Mouse (Mus musculus): ENCODE measurements around the gene Edil3. TPM values are rescaled to one million over a fixed set of nuclear protein-coding genes. Genes with fewer than 3 reads are reported as not detected.
A peak's percentile ranks its signal among the peaks of the same experiment; 100 is the strongest.

Gene Edil3
- polyA plus RNA-seq, 1 experiment from 2014 or later, result 1.1 TPM

DNA sequence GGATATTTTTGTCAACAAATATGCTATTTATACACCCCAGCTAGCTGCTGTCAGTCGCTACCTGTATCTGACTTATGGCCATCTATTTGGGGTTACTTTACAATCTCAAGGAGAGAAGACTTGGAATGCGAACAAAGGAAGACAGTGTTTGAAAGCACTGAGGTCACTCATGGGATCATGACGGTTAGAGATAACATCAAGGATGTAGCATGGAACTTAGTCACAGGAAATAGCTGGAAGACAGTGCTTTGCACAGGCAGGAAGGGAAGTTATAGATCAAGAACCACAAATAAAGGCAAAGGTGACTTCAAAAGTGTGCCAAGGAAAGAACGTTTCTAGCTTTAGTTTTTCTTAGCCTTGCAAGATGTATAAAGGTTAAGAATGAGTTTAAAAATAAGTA, 466.9 kb downstream of the Edil3 start:
- Histone ChIP-seq H3K9ac (ENCODE audit: low read length) (no peak overlapping the region), H3K9me3 (ENCODE audit: control insufficient read depth, low read length) (no peaks in the 10 kb centered on the region), H3K27me3 (ENCODE audit: control insufficient read depth, insufficient read depth, low read length) (no peaks in the 10 kb centered on the region), H3K4me1 (replicated peaks; ENCODE audit: control insufficient read depth, insufficient read depth) (no peaks in the 10 kb centered on the region), H3K36me3 (ENCODE audit: control insufficient read depth, insufficient read depth, low read length) (no peaks in the 10 kb centered on the region), H3K4me2 (replicated peaks; ENCODE audit: low read depth) (no peak overlapping the region), H3K27ac (replicated peaks) (no peak overlapping the region), H3K4me3 (ENCODE audit: low read depth, low read length) (no peak overlapping the region)
- no peak for ATAC-seq (ENCODE audit: low FRiP score, low TSS enrichment)
- DNase-seq (ENCODE audit: low spot score), result no peak
- TF ChIP-seq EP300 (optimal IDR thresholded peaks at IDR 0.05), result no peak
- TF ChIP-seq CTCF (IDR thresholded peaks at IDR 0.05; ENCODE audit: low read depth), result no peak
- WGBS, result 53% methylated on average over 4 of the region's 4 CpGs

DNA sequence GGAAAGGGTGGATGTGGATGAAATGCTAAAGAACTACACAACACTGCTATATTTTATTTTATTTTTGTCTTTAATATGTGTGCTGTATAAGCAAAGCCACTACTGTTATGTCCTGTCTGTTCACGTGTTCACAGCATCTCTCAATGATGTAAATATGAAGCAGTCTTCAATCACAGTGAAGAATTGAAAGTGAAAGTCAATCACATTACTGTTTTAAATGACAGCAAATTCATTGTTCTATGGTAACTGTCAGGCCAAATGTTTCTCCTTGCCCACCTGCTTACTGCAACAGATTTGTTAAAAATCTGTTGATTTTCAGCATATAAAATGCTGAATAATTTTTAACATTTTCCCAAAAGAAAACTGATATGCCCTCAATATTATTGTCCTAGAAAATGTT, 499.9 kb downstream of the Edil3 start:
- Histone ChIP-seq H3K36me3 (ENCODE audit: control insufficient read depth, insufficient read depth, low read length) (no peaks in the 10 kb centered on the region), H3K27me3 (ENCODE audit: control insufficient read depth, insufficient read depth, low read length) (no peaks in the 10 kb centered on the region), H3K4me3 (ENCODE audit: low read depth, low read length) (no peak overlapping the region), H3K4me2 (replicated peaks; ENCODE audit: low read depth) (no peak overlapping the region), H3K4me1 (replicated peaks; ENCODE audit: control insufficient read depth, insufficient read depth) (no peaks in the 10 kb centered on the region), H3K9ac (ENCODE audit: low read length) (no peak overlapping the region), H3K27ac (replicated peaks) (no peak overlapping the region), H3K9me3 (ENCODE audit: control insufficient read depth, low read length) (no peaks in the 10 kb centered on the region)
- 67% methylated on average over 1 of the region's 1 CpGs for WGBS
- TF ChIP-seq EP300 (optimal IDR thresholded peaks at IDR 0.05) (no peak), CTCF (IDR thresholded peaks at IDR 0.05; ENCODE audit: low read depth) (no peak)
- no peak for ATAC-seq (ENCODE audit: low FRiP score, low TSS enrichment)
- DNase-seq (ENCODE audit: low spot score), result no peak

GRCm38 (mm10) chr13:89324282-89324681, 503.0 kb downstream of the Edil3 start:
- ATAC-seq (ENCODE audit: low FRiP score, low TSS enrichment) (no peak), DNase-seq (ENCODE audit: low spot score) (no peak)
- 78% methylated on average over 2 of the region's 2 CpGs for WGBS
- H3K9me3 ChIP-seq (ENCODE audit: control insufficient read depth, low read length), result no peaks in the 10 kb centered on the region
- TF ChIP-seq EP300 (optimal IDR thresholded peaks at IDR 0.05) (no peak), CTCF (IDR thresholded peaks at IDR 0.05; ENCODE audit: low read depth) (no peak)
- H3K27ac ChIP-seq (replicated peaks), result no peak overlapping the region
- H3K36me3 ChIP-seq (ENCODE audit: control insufficient read depth, insufficient read depth, low read length), result no peaks in the 10 kb centered on the region
- H3K4me1 ChIP-seq (replicated peaks; ENCODE audit: control insufficient read depth, insufficient read depth), result no peaks in the 10 kb centered on the region
- H3K9ac ChIP-seq (ENCODE audit: low read length), result no peak overlapping the region
- no peak overlapping the region for H3K4me2 ChIP-seq (replicated peaks; ENCODE audit: low read depth)
- no peak overlapping the region for H3K4me3 ChIP-seq (ENCODE audit: low read depth, low read length)
- no peaks in the 10 kb centered on the region for H3K27me3 ChIP-seq (ENCODE audit: control insufficient read depth, insufficient read depth, low read length)

DNA sequence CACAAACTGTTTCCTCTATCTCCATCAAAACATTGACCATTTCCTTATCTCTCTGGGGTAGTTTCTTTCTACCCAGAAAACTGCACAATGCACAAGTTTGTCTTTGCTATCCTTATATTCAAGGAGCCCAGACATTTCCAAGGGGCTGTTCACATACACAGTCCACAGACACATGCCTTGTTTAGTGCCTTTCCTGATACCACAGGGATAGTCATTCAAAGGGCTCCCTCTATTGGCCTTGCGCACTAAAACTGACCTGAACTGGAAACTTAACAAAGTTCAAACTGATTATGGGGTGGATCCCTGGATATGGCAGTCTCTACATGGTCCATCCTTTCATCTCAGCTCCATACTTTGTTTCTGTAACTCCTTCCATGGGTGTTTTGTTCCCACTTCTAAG, 513.2 kb downstream of the Edil3 start:
- Histone ChIP-seq H3K4me2 (replicated peaks; ENCODE audit: low read depth) (no peak overlapping the region), H3K4me1 (replicated peaks; ENCODE audit: control insufficient read depth, insufficient read depth) (no peaks in the 10 kb centered on the region), H3K9me3 (ENCODE audit: control insufficient read depth, low read length) (no peaks in the 10 kb centered on the region), H3K27ac (replicated peaks) (no peak overlapping the region), H3K4me3 (ENCODE audit: low read depth, low read length) (no peak overlapping the region), H3K36me3 (ENCODE audit: control insufficient read depth, insufficient read depth, low read length) (no peaks in the 10 kb centered on the region), H3K9ac (ENCODE audit: low read length) (no peak overlapping the region), H3K27me3 (ENCODE audit: control insufficient read depth, insufficient read depth, low read length) (no peaks in the 10 kb centered on the region)
- no peak for TF ChIP-seq EP300 (optimal IDR thresholded peaks at IDR 0.05)
- peak; percentile 65 for TF ChIP-seq CTCF (IDR thresholded peaks at IDR 0.05; ENCODE audit: low read depth)
- DNase-seq (ENCODE audit: low spot score), result no peak
- WGBS, result 52% methylated on average over 1 of the region's 1 CpGs
- no peak for ATAC-seq (ENCODE audit: low FRiP score, low TSS enrichment)

DNA sequence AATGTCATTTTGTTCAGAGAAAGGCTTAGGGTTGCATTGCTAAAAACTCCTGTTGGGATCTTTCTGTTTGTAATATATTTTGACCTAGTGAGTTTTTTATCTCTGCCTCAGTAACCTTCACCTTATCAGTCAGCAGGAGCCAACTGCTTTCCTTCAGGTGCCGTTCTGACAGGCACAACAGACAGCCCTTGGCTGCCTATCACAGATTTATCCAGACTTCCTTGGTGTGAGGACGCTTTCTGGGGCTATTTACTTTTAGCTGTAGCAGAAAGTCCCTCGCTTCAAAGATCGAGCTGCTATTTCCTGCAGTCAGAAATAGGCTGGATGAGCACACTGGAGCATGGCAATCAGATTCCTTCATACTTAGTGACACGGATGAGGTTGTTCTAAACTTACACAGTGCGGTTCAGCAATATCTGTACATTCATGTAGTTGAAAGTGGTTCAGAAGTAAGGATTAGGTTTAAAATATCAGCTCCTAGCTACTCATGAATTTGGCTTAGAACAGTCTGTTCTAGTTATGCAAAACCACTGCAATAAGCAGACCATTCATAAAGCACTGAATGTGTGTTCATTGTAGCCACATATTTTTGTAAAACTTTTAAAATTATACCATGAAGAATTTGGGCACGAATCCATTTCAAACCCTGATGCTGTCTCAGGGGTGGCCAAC, 514.8 kb downstream of the Edil3 start:
- 32% methylated on average over 7 of the region's 7 CpGs for WGBS
- DNase-seq (ENCODE audit: low spot score), result no peak
- no peak overlapping the region for H3K27ac ChIP-seq (replicated peaks)

GRCm38 (mm10) chr13:89339055-89339454, 517.8 kb downstream of the Edil3 start:
- H3K9ac ChIP-seq (ENCODE audit: low read length), result no peak overlapping the region
- 60% methylated on average over 4 of the region's 4 CpGs for WGBS
- no peaks in the 10 kb centered on the region for H3K36me3 ChIP-seq (ENCODE audit: control insufficient read depth, insufficient read depth, low read length)
- H3K4me1 ChIP-seq (replicated peaks; ENCODE audit: control insufficient read depth, insufficient read depth), result no peaks in the 10 kb centered on the region
- H3K9me3 ChIP-seq (ENCODE audit: control insufficient read depth, low read length), result no peaks in the 10 kb centered on the region
- H3K4me3 ChIP-seq (ENCODE audit: low read depth, low read length), result no peak overlapping the region
- H3K27ac ChIP-seq (replicated peaks), result no peak overlapping the region
- H3K4me2 ChIP-seq (replicated peaks; ENCODE audit: low read depth), result no peak overlapping the region
- H3K27me3 ChIP-seq (ENCODE audit: control insufficient read depth, insufficient read depth, low read length), result no peaks in the 10 kb centered on the region
- TF ChIP-seq CTCF (IDR thresholded peaks at IDR 0.05; ENCODE audit: low read depth) (no peak), EP300 (optimal IDR thresholded peaks at IDR 0.05) (no peak)
- DNase-seq (ENCODE audit: low spot score) (no peak), ATAC-seq (ENCODE audit: low FRiP score, low TSS enrichment) (no peak)

More for the DNA sequence above, 514.8 kb downstream of the Edil3 start:
- no peaks in the 10 kb centered on the region for H3K36me3 ChIP-seq (ENCODE audit: control insufficient read depth, insufficient read depth, low read length)
- H3K27me3 ChIP-seq (ENCODE audit: control insufficient read depth, insufficient read depth, low read length), result no peaks in the 10 kb centered on the region
- TF ChIP-seq CTCF (IDR thresholded peaks at IDR 0.05; ENCODE audit: low read depth) (no peak), EP300 (optimal IDR thresholded peaks at IDR 0.05) (no peak)
- no peak overlapping the region for H3K9ac ChIP-seq (ENCODE audit: low read length)
- H3K4me2 ChIP-seq (replicated peaks; ENCODE audit: low read depth), result no peak overlapping the region
- H3K9me3 ChIP-seq (ENCODE audit: control insufficient read depth, low read length), result no peaks in the 10 kb centered on the region
- H3K4me1 ChIP-seq (replicated peaks; ENCODE audit: control insufficient read depth, insufficient read depth), result no peaks in the 10 kb centered on the region
- ATAC-seq (ENCODE audit: low FRiP score, low TSS enrichment), result no peak
- H3K4me3 ChIP-seq (ENCODE audit: low read depth, low read length), result no peak overlapping the region
